In the genomic region with DNA sequence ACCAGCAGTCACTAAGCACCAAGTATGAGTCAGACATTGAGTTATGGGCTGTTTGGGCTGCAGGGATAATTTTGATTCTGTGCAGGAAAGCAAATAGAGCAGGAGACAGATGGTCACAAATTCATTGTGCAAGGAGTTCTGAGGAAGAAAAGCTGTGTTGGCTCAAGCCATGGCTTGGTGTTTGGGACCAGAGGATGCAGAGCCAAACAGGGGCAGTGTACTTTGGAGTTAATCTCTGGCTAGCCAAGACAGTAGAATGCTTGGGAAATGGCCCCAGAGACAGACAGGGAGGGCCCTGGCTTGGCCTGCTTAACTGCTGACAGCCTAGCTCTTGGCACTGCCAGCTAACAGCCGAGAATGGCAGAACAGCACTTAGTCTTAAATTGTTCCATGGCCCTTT, we compare ENCODE assay signal across 9 mouse cellular contexts.
DNase-seq lines count a peak whose midpoint lies in the region; ATAC-seq and TF ChIP-seq lines count a peak whose summit lies in the region.
"Had no signal": no experiment of that assay in that cellular context is flagged by ENCODE, and none has a peak within 500 bp of the region (broad histone marks: within the 10 kb centered on the region; RNA-seq: fewer than 3 reads in every experiment).

No protein-coding gene starts in this region.

- no peak overlapping the region for H3K4me2 ChIP-seq in hindbrain, embryonic 14.5 days (replicated peaks)
- H3K4me2 ChIP-seq in liver, postnatal 0 days (ENCODE audit: low read depth, low read length): no peak overlapping the region

- H3K9me3 ChIP-seq in hindbrain, embryonic 14.5 days (ENCODE audit: control insufficient read depth, low read length): no peaks in the 10 kb centered on the region
- no peaks in the 10 kb centered on the region for H3K9me3 ChIP-seq in liver, postnatal 0 days (ENCODE audit: low read length)

- H3K27ac ChIP-seq in hindbrain, embryonic 14.5 days: no peak overlapping the region
- H3K27ac ChIP-seq in liver, postnatal 0 days (ENCODE audit: low read depth): no peak overlapping the region

- no peaks in the 10 kb centered on the region for H3K27me3 ChIP-seq in hindbrain, embryonic 14.5 days (ENCODE audit: control insufficient read depth, insufficient read depth, low read length)
- no peaks in the 10 kb centered on the region for H3K27me3 ChIP-seq in liver, postnatal 0 days (ENCODE audit: insufficient read depth, low read length)
- H3K27me3 ChIP-seq: CH12.LX had no signal

- ATAC-seq in hindbrain, embryonic 14.5 days (ENCODE audit: low FRiP score): no peak
- no peak for ATAC-seq in liver, postnatal 0 days

- no peaks in the 10 kb centered on the region for H3K4me1 ChIP-seq in hindbrain, embryonic 14.5 days (replicated peaks; ENCODE audit: control insufficient read depth, insufficient read depth, low read length)
- no peaks in the 10 kb centered on the region for H3K4me1 ChIP-seq in liver, postnatal 0 days (ENCODE audit: insufficient read depth)

- peak; percentile 95 for DNase-seq in heart, adult 11 months
- no peak for DNase-seq in heart, postnatal 4 days
- peak; percentile 85 for DNase-seq in cerebellum, adult 9-11 months
- peak; percentile 28 to 69 for DNase-seq in layer of hippocampus, adult 18-20 months (ENCODE audit: low spot score in 2 of 2)
- peak; percentile 24 for DNase-seq in lung, postnatal 25 days (ENCODE audit: low spot score)
- DNase-seq in hindbrain, embryonic 14.5 days (ENCODE audit: low spot score): no peak
- DNase-seq in liver, postnatal 0 days: no peak
- no peak for DNase-seq in kidney, postnatal 10 days

- no peak for TF ChIP-seq CTCF in liver, postnatal 0 days (IDR thresholded peaks at IDR 0.05; ENCODE audit: low read depth)

- no peak overlapping the region for H3K9ac ChIP-seq in hindbrain, embryonic 14.5 days
- no peak overlapping the region for H3K9ac ChIP-seq in liver, postnatal 0 days (replicated peaks)

- H3K36me3 ChIP-seq in hindbrain, embryonic 14.5 days (replicated peaks; ENCODE audit: control insufficient read depth, insufficient read depth): no peaks in the 10 kb centered on the region
- H3K36me3 ChIP-seq in liver, postnatal 0 days (replicated peaks; ENCODE audit: insufficient read depth, low read length): no peaks in the 10 kb centered on the region

- H3K4me3 ChIP-seq in hindbrain, embryonic 14.5 days (replicated peaks; ENCODE audit: low read length): no peak overlapping the region
- no peak overlapping the region for H3K4me3 ChIP-seq in liver, postnatal 0 days (ENCODE audit: low read depth, low read length)

- no peak for TF ChIP-seq EP300 in liver, postnatal 0 days (IDR thresholded peaks at IDR 0.05; ENCODE audit: low read depth)

- WGBS in hindbrain, embryonic 14.5 days: 57% methylated on average over 1 of the region's 1 CpGs
- WGBS in liver, postnatal 0 days (ENCODE audit: insufficient replicate concordance): 57% methylated on average over 1 of the region's 1 CpGs

Comparison
In these comparisons a context has a peak if more than half of its experiments do, and no peak if none do; other contexts are left out.
1. DNase-seq: peak in heart, adult 11 months (single experiment), cerebellum, adult 9-11 months (single experiment), layer of hippocampus, adult 18-20 months (2 of 2) and lung, postnatal 25 days (single experiment); none in heart, postnatal 4 days (single experiment), hindbrain, embryonic 14.5 days (single experiment), liver, postnatal 0 days (single experiment) and kidney, postnatal 10 days (single experiment).